ENCODE assay signal across 8 mouse cellular contexts in the genomic region with DNA sequence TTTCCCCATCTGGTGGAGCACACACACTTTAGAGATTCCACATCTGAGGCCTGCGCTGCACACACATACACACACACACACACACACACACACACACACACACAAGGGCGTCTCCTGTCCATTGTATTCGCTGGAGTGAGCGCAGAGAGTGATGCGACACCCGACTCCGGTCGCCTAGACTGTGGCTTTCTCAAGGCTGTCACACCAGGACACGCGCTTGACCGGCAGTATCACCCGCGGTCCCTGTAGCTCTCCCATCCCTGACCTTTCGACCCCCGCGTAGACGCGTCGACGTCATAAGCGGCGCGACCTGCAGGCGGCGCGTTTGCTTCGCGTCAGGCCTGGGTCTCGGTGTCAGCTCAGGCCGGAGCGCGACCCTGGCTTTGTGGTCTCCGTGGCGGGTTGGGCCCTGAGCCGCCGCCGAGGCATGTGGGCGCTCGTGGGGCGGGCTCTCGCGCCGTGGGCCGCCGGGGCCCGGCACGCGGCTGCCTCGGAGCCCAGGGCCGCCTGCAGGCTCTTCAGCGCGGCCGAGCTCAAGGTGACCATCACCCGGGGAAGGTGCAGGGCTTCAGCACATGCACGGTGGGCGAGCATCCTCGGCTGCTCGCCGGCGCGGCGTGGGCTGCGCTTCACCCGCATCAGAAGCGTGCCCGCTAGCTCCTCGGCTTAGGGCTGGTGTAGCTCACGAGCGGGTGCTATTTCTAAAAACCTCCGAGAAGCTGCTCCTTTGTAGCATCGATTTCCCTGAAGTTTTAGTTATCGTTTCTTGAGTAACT. TPM values are rescaled to one million over a fixed set of nuclear protein-coding genes. Genes with fewer than 3 reads are reported as not detected.
DNase-seq lines count a peak whose midpoint lies in the region; ATAC-seq lines count a peak whose summit lies in the region.

A gene (plus strand): TSS at position 296 of the 776 bp plus-strand sequence.

- H3K27ac ChIP-seq in hindbrain, embryonic 15.5 days (replicated peaks): peak within 1 kb of the TSS; percentile 92

- H3K27me3 ChIP-seq in hindbrain, embryonic 15.5 days: no peaks in the 10 kb centered on the region

- H3K36me3 ChIP-seq in hindbrain, embryonic 15.5 days: peaks cover 13% of the 10 kb centered on the region

- H3K9me3 ChIP-seq in hindbrain, embryonic 15.5 days: no peaks in the 10 kb centered on the region

- H3K4me2 ChIP-seq in hindbrain, embryonic 15.5 days: peak within 1 kb of the TSS; percentile 63

- DNase-seq in R1 (ENCODE audit: low read depth, low spot score): peak; percentile 92
- DNase-seq in cerebellum, postnatal 25 days: peak; percentile 99
- peak; percentile 97 for DNase-seq in frontal cortex, postnatal 36 days (ENCODE audit: low spot score in 2 of 2)
- DNase-seq in left cerebral cortex, adult 11 months (ENCODE audit: low spot score): peak; percentile 90
- peak; percentile 94 to 96 for DNase-seq in lung, postnatal 4 days
- DNase-seq in retina, postnatal 7 days (ENCODE audit: low read depth, low spot score): peak; percentile 92
- peak; percentile 94 for DNase-seq in urinary bladder, adult 2 months (ENCODE audit: low spot score)

- under 1% methylated on average over 72 of the region's 72 CpGs for WGBS in hindbrain, embryonic 15.5 days

- H3K4me1 ChIP-seq in hindbrain, embryonic 15.5 days (replicated peaks): peaks cover 10% of the 10 kb centered on the region

- peak; percentile 95 for ATAC-seq in hindbrain, embryonic 15.5 days (ENCODE audit: low FRiP score, low read depth)

- peak within 1 kb of the TSS; percentile 73 for H3K4me3 ChIP-seq in hindbrain, embryonic 15.5 days

- H3K9ac ChIP-seq in hindbrain, embryonic 15.5 days: peak within 1 kb of the TSS; percentile 91

RNA-seq across cellular contexts. Expression of the gene that starts here (rescaled TPM):
- polyA plus RNA-seq in hindbrain, embryonic 15.5 days (2015; fragmentation: Nextera tagmentation; extraction: Ambion mirVana): 47.9 and 50.1 TPM in 2 replicates
- polyA plus RNA-seq in urinary bladder, adult 2 months (2012; rRNA removed): 24.8 and 27.5 TPM in 2 replicates

Comparison
In these comparisons a context has a peak if more than half of its experiments do, and no peak if none do; other contexts are left out.
1. Peak in every context shown above with its lines: DNase-seq, ATAC-seq, H3K4me3 ChIP-seq and H3K27ac ChIP-seq.